Mouse (Mus musculus): Measurements from ENCODE around the gene Csrp2.

The Csrp2 gene

GRCm38 (mm10) chr10:110974463-110974862, 54.9 kb downstream of the Csrp2 start:
- peak; percentile 40 for DNase-seq

DNA sequence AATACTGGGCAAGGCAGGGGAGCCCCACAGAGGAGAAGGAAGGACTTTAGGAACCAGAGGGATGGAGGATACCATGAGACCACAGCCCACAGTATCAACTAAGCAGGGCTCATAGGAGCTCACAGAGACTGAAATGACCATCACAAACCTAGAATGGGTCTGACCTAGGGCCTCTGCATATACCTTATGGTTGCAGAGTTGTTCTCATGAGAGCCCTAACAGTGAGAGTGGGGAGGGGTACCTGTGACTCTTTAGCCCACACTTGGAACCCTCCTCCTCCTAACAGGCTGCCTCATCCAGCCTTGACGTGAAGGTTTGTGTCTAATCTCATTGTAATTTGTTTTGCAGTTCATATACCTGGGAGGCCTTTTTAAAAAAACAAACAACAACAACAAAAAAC, 55.3 kb downstream of the Csrp2 start:
- no peak for DNase-seq

DNA sequence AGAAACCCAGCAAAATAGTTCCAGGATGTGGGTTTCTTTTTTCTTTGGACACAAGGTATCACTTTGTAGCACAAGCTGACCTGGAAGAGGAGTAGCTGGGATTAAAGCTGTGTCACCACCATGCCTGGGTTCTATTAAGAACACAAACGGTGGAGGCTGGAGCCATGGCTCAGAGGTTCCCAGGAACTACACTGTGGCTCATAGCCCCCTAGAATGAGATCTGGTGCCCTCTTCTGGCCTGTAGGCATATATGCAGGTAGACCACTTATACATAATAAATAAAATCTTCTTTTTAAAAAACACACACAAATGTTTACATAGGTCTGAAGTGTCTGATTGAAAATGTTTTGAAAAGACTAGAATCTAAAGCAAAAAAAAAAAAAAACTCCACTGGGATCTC, 56.5 kb downstream of the Csrp2 start:
- DNase-seq, result peak; percentile 33

GRCm38 (mm10) chr10:110977379-110977778, 57.8 kb downstream of the Csrp2 start:
- no peak for DNase-seq

- DNase-seq, result no peak
Observed at GRCm38 (mm10) chr10:110979431-110979830, 59.8 kb downstream of the Csrp2 start.

GRCm38 (mm10) chr10:110980441-110980840, 60.9 kb downstream of the Csrp2 start:
- no peak for DNase-seq

- DNase-seq, result no peak
Observed at GRCm38 (mm10) chr10:110982771-110983170, 63.2 kb downstream of the Csrp2 start.

DNA sequence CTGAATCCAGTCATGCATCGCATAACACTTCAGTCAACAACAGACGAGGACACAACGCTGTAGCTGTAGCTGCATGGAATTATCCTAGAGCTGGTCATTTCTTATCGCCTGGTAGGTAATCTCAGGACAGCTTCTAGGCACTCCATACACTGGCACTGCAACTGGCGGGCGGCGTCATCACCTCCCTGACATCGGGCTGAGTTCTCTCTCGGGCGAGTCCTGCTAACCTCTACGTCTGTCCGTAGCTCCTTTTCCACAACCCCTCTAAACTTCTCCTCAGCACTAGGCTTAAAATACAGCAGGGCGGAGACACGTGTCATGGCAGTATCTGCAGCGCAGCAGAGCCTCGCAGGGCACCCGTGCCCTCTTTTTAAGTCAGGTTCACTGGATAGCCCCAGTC, 67.1 kb downstream of the Csrp2 start:
- no peak for DNase-seq
